Mouse (Mus musculus) spleen, embryonic (tissue): Measurements from ENCODE around the gene Tgfb3.

Source experiments
- CTCF ChIA-PET: fragments of 350-600 bp; sonication (Branson Sonifier 250); formaldehyde crosslinking; loops from one replicate; lab custom pipeline; 2022; lab: Charles Lee

Tgfb3 gene

DNA sequence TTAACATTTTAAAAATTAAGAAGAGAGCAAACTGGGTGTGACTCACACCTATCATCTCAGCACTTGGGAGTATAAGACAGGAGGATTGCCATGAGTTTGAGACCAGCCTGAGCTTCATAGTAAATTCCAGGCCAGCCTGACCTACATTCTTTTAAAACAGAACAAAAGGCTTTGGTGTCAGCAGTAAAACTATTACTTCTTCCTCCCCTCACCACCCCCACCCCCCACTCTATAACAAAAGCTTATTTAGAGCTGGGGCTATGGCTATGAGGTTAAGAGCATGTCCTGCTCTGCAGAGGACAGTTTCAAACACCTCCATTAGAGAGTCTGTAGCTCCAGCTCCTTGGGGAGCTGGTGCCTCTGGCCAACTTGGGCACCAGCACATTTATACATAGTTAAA, 43.3 kb downstream of the Tgfb3 start:
- CTCF ChIA-PET = interaction anchor here (0.7 kb wide), 1 partner anchor 58 kb away, joined by 7 read pairs; no protein-coding TSS in a partner anchor

DNA sequence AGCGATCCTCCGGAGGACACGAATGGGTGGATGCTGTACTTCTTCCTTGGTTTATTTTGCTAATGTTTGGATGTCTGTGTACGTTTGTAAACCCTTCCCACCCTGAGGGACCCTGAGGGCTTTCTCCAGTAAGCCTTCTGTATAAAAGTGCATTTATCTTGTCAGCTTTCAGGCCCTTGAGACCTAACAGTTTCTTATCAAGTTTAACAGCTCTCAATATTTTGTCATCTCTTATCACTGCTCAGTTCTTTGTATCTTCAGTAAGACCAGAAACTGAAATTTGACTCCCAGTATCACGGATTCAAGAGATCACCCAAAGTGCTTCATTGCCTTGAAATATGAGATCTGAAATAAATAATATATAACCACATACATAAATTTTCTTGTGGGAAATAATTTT, 47.9 kb downstream of the Tgfb3 start:
- CTCF ChIA-PET = no interaction called here

DNA sequence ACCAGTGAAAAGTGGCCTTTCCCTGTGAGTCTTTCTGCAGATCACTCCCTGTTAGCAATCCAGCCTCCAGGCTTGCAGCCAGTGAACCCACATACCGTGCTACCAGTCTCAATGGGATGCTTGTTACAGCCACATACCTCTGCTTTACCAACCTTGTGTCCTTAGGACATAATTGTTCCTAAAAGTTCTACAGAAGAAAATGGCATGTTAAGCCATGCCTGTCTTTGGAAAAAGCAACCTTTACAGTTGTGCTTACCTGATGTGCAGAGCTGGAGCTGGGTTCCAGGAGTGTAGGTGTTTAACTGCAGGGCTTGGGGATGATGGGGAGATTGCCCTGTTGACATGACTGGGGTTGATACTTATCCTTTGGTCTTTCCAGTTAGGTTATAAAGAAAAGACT, 51.1 kb downstream of the Tgfb3 start:
- CTCF ChIA-PET = no interaction called here

DNA sequence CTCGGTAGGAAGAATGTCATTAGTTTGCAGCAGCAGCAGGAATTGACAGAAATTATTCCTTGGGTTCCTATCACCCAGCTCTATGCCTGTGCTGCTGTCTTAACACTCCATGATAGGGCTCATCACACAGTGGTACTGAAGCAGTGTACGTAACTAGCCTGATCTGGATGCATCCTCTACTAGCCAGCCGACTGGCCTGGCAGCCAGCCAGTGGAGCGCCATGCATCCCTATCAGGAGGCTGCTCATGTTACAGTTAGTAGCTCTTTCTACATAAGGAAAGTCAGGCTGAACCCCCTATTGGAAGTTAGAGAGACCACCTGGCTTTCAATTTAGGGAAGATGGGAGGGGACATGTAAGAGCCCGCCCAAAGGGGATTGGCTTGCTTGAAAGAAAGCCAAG, 51.8 kb downstream of the Tgfb3 start:
- CTCF ChIA-PET = interaction anchor here (0.6 kb wide), 1 partner anchor 53 kb away, joined by 4 read pairs; no protein-coding TSS in a partner anchor

DNA sequence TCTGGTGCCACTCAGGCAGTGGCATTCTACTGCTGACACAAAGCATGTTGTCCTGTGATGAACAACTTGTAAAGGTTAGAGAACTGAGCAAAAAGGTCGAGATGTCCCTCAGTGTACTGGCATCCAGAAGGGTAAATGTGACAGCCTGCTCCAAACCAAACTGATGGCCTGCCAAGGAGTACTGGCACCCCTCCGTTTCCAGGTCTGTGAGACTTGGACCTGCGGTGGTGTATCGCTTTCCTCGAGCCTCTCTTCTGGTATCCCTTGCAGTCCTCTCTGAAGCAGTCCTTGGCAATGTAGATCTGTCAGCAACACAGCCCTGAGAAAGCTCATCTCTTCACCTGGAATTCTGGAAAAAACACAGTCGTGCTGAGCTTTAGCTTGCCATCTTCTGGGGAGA, 53.4 kb downstream of the Tgfb3 start:
- CTCF ChIA-PET = interaction anchor here (0.7 kb wide), 1 partner anchor 105 kb away, joined by 3 read pairs; no protein-coding TSS in a partner anchor

DNA sequence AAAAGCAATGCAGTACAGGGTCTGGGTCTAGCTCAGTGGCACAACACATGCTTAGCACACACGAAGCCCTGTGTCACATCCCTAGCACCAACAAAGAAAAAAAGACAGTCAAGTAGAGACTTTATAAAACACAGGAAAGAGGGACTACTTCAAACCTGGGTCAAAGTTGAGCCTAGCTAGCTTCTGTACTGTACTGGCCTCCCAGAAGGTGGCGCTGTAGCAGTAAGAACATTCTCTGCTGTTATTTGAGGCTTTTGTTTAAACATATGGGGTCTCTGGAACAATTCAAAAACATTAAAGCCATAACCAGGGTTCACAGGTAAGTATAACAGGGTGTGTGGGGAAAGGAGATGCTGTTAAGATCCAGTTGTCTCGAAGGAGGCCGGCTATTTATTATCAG, 54.4 kb downstream of the Tgfb3 start:
- CTCF ChIA-PET = no interaction called here

DNA sequence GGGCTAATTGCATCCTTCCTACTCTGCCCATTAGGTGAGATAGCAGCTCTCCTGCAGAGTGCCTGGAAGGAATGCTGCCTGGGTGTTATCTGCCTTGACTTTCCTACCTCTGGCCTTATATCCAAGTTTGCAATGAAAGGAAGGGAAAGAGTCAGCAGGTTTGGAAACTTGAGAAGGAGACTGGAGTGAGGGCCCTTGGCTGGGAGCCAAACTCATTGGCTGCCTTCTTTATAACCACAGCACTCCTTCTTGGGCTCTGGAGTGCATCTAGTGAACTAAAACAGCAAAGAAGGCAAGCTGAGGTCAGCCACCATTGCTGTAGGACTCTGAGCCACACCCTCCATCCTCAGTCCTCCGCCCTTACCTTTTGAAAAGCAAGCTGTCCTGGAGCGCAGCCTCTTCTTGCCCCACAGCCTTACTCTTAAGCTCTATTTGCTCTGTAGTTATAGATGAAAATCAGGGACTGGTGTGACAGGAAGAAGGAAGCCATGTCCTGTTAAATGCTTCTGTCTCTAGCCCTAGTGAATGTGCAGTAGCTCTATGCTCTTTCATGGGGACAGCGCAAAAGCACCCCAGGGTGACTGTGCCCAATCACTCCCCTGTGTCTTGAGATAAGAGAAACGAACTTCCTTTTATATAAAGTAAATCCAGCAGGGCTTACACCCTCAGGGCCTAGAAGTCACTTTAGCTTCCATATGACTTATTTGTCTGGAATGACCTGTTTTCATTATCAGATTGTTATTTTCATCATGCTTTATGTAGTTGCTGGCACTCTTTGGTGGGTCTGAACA, 55.6 kb downstream of the Tgfb3 start:
- CTCF ChIA-PET = interaction anchor here (0.6 kb wide), 1 partner anchor 31 kb away, joined by 8 read pairs; no protein-coding TSS in a partner anchor

DNA sequence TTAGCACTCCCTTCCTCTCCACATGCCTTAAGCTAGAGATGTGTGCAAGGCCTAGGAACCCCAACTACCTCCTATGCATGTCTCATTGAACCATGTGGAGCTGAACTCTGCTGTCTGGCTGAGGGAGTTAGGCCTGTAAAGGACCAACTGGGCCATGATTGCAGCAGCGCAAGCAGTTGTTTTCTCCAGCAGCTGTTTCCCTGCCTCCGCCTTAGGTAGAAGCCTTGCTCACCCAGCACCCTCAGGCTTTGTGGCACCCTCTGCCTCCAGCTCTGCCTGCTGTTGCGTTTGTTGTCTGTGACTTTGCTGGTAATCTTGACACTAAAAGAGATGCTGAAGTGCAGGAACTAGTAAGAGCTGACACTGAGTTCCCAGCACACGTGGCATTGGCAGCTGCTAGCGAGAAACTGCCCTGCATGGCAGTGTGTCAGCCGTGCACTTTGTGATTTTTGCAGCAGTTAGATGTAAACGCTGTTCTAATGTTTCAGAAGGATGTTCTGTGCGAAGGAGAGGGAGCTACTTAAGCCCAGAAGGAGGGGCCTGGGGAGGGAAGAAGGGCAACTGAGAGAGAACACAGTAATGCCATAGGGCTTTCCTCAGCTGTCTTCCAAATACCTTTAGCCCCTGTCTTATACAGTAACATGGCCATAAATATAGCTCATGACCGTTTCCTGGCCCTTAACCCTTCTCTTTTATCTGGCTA, 56.4 kb downstream of the Tgfb3 start:
- CTCF ChIA-PET = interaction anchor here (1.0 kb wide), 1 partner anchor 10 kb away, joined by 3 read pairs; no protein-coding TSS in a partner anchor

DNA sequence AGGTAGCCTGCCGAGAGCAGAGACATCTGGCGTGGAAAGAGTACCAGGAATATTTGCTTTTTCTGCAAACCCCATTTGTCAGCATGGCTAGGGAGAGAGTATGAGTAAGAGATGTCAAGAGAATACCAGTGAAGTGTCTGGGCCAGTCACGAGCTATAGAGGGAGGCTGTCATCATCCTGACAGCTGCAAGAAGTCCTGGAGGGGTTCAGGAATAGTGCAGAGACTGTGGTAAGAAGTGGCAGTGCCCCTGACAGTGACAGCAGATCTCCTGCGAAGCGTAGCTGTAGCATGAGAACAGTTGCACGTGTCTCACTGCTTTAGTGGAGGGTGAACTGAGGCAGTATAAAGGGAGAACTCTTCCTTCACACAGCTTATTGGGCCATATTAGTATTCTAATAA, 57.3 kb downstream of the Tgfb3 start:
- CTCF ChIA-PET = interaction anchor here (0.5 to 1.0 kb wide), 2 partner anchors 11 to 861 kb away, joined by 3 to 9 read pairs; no protein-coding TSS in a partner anchor

DNA sequence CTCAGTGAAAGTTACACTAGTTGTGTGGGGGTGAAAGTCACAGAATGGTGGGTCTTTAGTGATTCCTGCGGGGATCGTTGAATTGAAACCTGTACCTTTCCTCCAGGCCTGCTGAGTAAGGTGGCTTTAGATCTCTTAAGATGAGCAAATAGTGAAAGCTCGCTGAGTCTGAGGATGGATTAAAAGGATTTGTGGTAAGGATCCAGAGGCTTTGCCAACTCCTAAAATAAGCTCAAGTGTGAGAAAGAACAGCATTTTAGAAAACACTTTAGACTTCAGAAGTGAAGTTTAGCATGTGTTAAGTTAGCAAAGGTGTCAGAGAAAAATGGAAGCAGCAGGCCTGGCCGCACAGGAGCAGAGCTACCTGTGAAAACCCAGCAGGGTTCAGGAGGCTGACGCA, 61.5 kb downstream of the Tgfb3 start:
- CTCF ChIA-PET = no interaction called here

DNA sequence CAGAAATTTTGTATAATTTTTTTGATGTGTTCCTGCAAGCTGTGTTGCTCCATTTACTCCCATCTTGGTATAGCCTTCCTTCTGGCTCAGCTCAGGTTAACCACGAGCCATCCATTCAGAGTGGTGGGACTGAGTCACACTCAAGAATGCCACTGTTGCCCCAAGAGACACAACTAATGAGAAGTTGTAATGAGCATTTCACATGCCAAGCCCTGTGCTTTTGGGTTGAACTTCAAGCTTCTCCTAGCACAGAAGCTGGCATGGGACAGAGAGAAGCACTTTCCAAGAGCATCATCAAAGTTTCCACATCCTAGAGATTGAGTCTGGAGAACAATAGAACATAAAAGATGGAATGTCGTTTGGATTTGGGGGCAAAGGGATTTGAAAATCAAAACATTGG, 63.7 kb downstream of the Tgfb3 start:
- CTCF ChIA-PET = no interaction called here

DNA sequence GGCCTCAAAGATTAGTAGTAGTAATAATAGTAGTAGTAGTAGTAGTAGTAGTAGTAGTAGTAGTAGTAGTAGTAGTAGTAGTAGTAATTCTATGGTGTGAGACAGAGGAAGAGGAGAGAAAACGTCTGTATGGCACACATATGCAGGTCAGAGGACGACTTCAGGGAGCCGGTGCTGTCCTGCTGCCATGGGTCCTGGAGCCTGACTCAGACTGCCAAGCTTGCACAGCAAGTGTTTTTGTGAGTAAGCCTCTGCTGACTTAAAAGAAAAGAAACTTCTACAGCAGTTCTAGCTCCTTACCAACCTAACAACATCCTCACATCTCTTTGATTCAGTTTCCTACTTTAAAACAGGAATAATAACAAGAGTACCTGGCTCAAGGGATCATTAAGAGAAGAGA, 64.2 kb downstream of the Tgfb3 start:
- CTCF ChIA-PET = no interaction called here

DNA sequence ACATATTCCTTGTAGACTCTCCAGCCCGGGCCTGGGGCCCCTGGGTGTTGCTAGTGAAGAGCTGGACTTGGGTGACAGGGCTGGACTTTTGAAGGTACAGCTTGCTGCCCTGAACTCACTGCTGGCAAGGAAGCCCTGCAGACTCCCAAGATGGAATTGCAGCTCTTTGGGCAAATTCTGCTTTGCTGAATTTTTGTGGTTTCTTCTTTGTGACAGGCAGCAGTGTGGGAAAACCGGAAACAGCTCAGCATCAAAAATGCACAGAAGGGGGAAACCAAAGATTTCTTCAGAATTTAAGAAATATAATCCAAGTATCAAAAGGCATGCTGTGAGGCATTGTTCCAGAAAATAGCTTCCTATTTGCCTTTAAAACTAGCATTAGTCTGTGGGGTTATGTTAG, 64.7 kb downstream of the Tgfb3 start:
- CTCF ChIA-PET = no interaction called here

DNA sequence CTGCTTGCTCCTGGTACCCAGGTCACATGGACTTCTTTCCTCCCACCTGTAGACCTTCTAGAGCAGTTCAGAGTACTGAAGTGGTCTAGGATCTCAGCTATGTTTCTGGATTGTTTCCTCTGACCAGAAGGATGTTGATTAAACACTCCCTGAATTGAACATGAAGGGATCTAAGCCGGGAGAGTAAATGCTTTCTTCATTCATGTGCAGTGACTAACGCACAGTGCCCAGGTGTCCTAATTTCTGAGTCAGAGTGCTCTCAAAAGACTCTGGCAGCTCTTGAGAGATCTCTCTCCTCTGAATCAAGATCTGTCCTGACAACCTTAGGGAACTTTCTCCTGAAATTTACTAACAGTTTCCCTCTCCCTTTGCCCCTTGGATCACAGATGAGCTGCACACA, 66.6 kb downstream of the Tgfb3 start:
- CTCF ChIA-PET = no interaction called here

DNA sequence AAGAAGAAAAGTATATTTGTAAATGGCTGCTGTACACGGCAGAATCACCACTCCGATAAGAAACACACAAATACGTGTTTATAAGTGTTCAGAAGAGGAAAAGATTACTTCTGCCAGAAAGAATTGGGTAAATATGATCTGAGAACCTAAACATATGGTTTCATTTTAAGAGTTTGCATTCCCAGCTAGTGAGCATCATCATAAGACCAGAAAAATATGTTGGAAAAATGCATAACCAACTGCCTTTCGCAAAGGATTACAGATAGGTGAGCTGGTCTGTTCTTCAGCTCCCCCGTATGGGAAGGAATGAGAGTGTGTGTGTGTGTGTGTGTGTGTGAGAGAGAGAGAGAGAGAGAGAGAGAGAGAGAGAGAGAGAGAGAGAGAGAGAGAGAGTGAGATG, 68.2 kb downstream of the Tgfb3 start:
- CTCF ChIA-PET = interaction anchor here (0.5 kb wide), 1 partner anchor 75 kb away, joined by 3 read pairs; no protein-coding TSS in a partner anchor

DNA sequence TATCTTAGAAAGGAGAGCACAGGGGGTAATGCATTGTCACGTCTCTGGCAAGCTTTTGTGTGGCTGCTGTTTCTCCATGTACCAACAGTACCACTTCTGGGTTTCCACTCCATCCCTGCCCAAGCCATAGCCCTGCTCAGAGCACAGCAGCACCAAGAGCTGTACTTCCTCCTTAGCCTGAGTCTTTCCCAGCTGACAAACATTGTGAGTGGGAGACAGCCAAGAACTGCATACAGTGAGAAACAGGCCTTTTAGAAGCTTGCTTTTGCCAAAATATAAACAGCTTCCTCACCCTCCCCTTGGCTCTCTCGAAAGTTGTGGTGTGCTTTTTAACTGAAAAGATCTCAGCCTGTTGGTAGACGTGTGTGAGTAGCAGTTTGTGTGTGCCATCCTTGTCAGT, 71.5 kb downstream of the Tgfb3 start:
- CTCF ChIA-PET = interaction anchor here (1.0 kb wide), 1 partner anchor 11 kb away, joined by 3 read pairs; no protein-coding TSS in a partner anchor
